Mouse (Mus musculus) limb, embryonic 14.5 days (tissue): ENCODE data around the gene Syt11. TPM values are rescaled to one million over a fixed set of nuclear protein-coding genes. Genes with fewer than 3 reads are reported as not detected.

Source experiments
- ATAC-seq: fragments of 200-750 bp; cut with Nextera tagmentation; 2 replicates; pipeline ENCODE4 v1.8.0; 2017; ENCODE audit warnings: low read depth, moderate number of reproducible peaks, moderate TSS enrichment; ENCODE audit not compliant: low FRiP score
- DNase-seq: peaks from one replicate; pipeline ENCODE4 v3.0.0-alpha.2; 2015; ENCODE audit warnings: low spot score
- H3K27ac ChIP-seq: fragments of 300-500 bp; sonication (generic); replicated peaks from 2 replicates; pipeline ENCODE4 v1.5.1; 2014; ENCODE audit warnings: low read depth, mild to moderate bottlenecking, low read length, moderate library complexity, mixed read lengths
- H3K27me3 ChIP-seq: fragments of 300-500 bp; sonication (generic); 2 replicates; pipeline ENCODE4 v1.6.1; 2014; ENCODE audit warnings: low read length, mixed read lengths; ENCODE audit not compliant: control insufficient read depth, insufficient read depth
- H3K36me3 ChIP-seq: fragments of 300-500 bp; sonication (generic); 2 replicates; pipeline ENCODE4 v1.6.1; 2014; ENCODE audit warnings: mild to moderate bottlenecking, low read length, moderate library complexity, mixed read lengths; ENCODE audit not compliant: control insufficient read depth, insufficient read depth
- H3K4me1 ChIP-seq: fragments of 300-500 bp; sonication (generic); 2 replicates; pipeline ENCODE4 v1.6.1; 2014; ENCODE audit warnings: antibody characterized with exemption, low read length, mixed read lengths; ENCODE audit not compliant: control insufficient read depth, insufficient read depth
- H3K4me2 ChIP-seq: fragments of 300-500 bp; sonication (generic); replicated peaks from 2 replicates; pipeline ENCODE4 v1.6.1; 2014; ENCODE audit warnings: low read depth, mild to moderate bottlenecking, low read length, moderate library complexity; ENCODE audit not compliant: severe bottlenecking
- H3K4me3 ChIP-seq: fragments of 300-500 bp; sonication (generic); replicated peaks from 2 replicates; pipeline ENCODE4 v1.5.1; 2014; ENCODE audit warnings: low read length
- H3K9ac ChIP-seq: fragments of 300-500 bp; sonication (generic); 2 replicates; pipeline ENCODE4 v1.6.1; 2014; ENCODE audit warnings: mild to moderate bottlenecking, low read depth, low read length, moderate library complexity; ENCODE audit not compliant: severe bottlenecking
- H3K9me3 ChIP-seq: fragments of 300-500 bp; sonication (generic); 2 replicates; pipeline ENCODE4 v1.6.1; 2016; ENCODE audit warnings: low read length; ENCODE audit not compliant: control insufficient read depth
- POLR2A ChIP-seq: fragments of 200-500 bp; IDR thresholded peaks from 2 replicates; pipeline ENCODE4 v1.8.0; 2012; ENCODE audit warnings: inconsistent platforms, mild to moderate bottlenecking, moderate library complexity, borderline replicate concordance; ENCODE audit not compliant: insufficient read depth, insufficient read length; ENCODE audit errors: extremely low read depth
- polyA plus RNA-seq, 2 experiments: library from polyadenylated mRNA; depleted of rRNA in 1 of 2; stranded (reverse) in 1 of 2; unstranded in 1 of 2; fragments of >200 nt; fragmentation: Nextera tagmentation in 1 of 2; extraction: Ambion mirVana in 1 of 2; gene quantifications; 2 replicates each; pipeline versions ENCODE4 v1.2.1 to v1.2.3; 2012 to 2014

Syt11 gene
- polyA plus RNA-seq, 2 experiments = 13.9 to 15.3 TPM

- H3K9me3 ChIP-seq = no peaks in the 10 kb centered on the region
- H3K36me3 ChIP-seq = peaks cover 96% of the 10 kb centered on the region
- H3K4me1 ChIP-seq = no peaks in the 10 kb centered on the region
- no peaks in the 10 kb centered on the region for H3K27me3 ChIP-seq
- TF ChIP-seq POLR2A = no peak
- H3K27ac ChIP-seq = no peak overlapping the region
- DNase-seq = no peak
- no peak for ATAC-seq
- H3K9ac ChIP-seq = no peak overlapping the region
- H3K4me3 ChIP-seq = no peak overlapping the region
- H3K4me2 ChIP-seq = no peak overlapping the region
Observed at GRCm38 (mm10) chr3:88695545-88695944, 79.4 kb downstream of the Syt11 start.

Other genes starting within 250 kb of the Syt11 start
- gene Mex3a, start 242.8 kb downstream of the Syt11 start, polyA plus RNA-seq (2012; rRNA removed) = 49.3 and 60.8 TPM in 2 replicates
- gene Mex3a, start 242.8 kb downstream of the Syt11 start, polyA plus RNA-seq (2014; fragmentation: Nextera tagmentation; extraction: Ambion mirVana) = 26.7 and 33.1 TPM in 2 replicates
- gene Rab25, start 226.9 kb downstream of the Syt11 start, polyA plus RNA-seq (2012; rRNA removed) = 27.0 and 35.0 TPM in 2 replicates
- 52.7 and 70.4 TPM in 2 replicates for gene Rab25, start 226.9 kb downstream of the Syt11 start, polyA plus RNA-seq (2014; fragmentation: Nextera tagmentation; extraction: Ambion mirVana)
- 92.5 and 117 TPM in 2 replicates for gene Lamtor2, start 222.1 kb downstream of the Syt11 start, polyA plus RNA-seq (2012; rRNA removed)
- 100 and 103 TPM in 2 replicates for gene Lamtor2, start 222.1 kb downstream of the Syt11 start, polyA plus RNA-seq (2014; fragmentation: Nextera tagmentation; extraction: Ambion mirVana)
- gene Ubqln4, start 221.4 kb downstream of the Syt11 start, polyA plus RNA-seq (2012; rRNA removed) = 90.4 and 112 TPM in 2 replicates
- gene Ubqln4, start 221.4 kb downstream of the Syt11 start, polyA plus RNA-seq (2014; fragmentation: Nextera tagmentation; extraction: Ambion mirVana) = 52.5 and 57.8 TPM in 2 replicates
- gene Ssr2, start 199.3 kb downstream of the Syt11 start, polyA plus RNA-seq (2012; rRNA removed) = 422 and 466 TPM in 2 replicates
- 307 and 325 TPM in 2 replicates for gene Ssr2, start 199.3 kb downstream of the Syt11 start, polyA plus RNA-seq (2014; fragmentation: Nextera tagmentation; extraction: Ambion mirVana)
- gene Arhgef2, start 169.2 kb downstream of the Syt11 start, polyA plus RNA-seq (2012; rRNA removed) = 81.9 and 105 TPM in 2 replicates
- 84.7 and 94.8 TPM in 2 replicates for gene Arhgef2, start 169.2 kb downstream of the Syt11 start, polyA plus RNA-seq (2014; fragmentation: Nextera tagmentation; extraction: Ambion mirVana)
- gene Rxfp4, start 122.0 kb downstream of the Syt11 start, polyA plus RNA-seq (2012; rRNA removed) = not detected in 2 replicates
- gene Rxfp4, start 122.0 kb downstream of the Syt11 start, polyA plus RNA-seq (2014; fragmentation: Nextera tagmentation; extraction: Ambion mirVana) = 0.15 TPM in 1 of 2 replicates, not detected in the other
- gene Khdc4, start 89.4 kb downstream of the Syt11 start, polyA plus RNA-seq (2012; rRNA removed) = 144 and 167 TPM in 2 replicates
- gene Khdc4, start 89.4 kb downstream of the Syt11 start, polyA plus RNA-seq (2014; fragmentation: Nextera tagmentation; extraction: Ambion mirVana) = 78.0 and 89.1 TPM in 2 replicates
- 46.8 and 47.4 TPM in 2 replicates for gene Rit1, start 58.3 kb downstream of the Syt11 start, polyA plus RNA-seq (2012; rRNA removed)
- 62.4 and 64.3 TPM in 2 replicates for gene Rit1, start 58.3 kb downstream of the Syt11 start, polyA plus RNA-seq (2014; fragmentation: Nextera tagmentation; extraction: Ambion mirVana)
- 29.0 and 29.9 TPM in 2 replicates for gene Gon4l, start 60.1 kb upstream of the Syt11 start, polyA plus RNA-seq (2012; rRNA removed)
- gene Gon4l, start 60.1 kb upstream of the Syt11 start, polyA plus RNA-seq (2014; fragmentation: Nextera tagmentation; extraction: Ambion mirVana) = 14.2 and 15.9 TPM in 2 replicates
- gene Msto1, start 138.8 kb upstream of the Syt11 start, polyA plus RNA-seq (2012; rRNA removed) = 49.9 and 57.8 TPM in 2 replicates
- gene Msto1, start 138.8 kb upstream of the Syt11 start, polyA plus RNA-seq (2014; fragmentation: Nextera tagmentation; extraction: Ambion mirVana) = 43.0 and 47.0 TPM in 2 replicates
- gene Ash1l, start 175.5 kb upstream of the Syt11 start, polyA plus RNA-seq (2012; rRNA removed) = 19.6 and 21.1 TPM in 2 replicates
- gene Ash1l, start 175.5 kb upstream of the Syt11 start, polyA plus RNA-seq (2014; fragmentation: Nextera tagmentation; extraction: Ambion mirVana) = 21.5 and 25.0 TPM in 2 replicates
- 75.3 and 113 TPM in 2 replicates for gene Dap3, start 176.0 kb upstream of the Syt11 start, polyA plus RNA-seq (2012; rRNA removed)
- gene Dap3, start 176.0 kb upstream of the Syt11 start, polyA plus RNA-seq (2014; fragmentation: Nextera tagmentation; extraction: Ambion mirVana) = 138 and 140 TPM in 2 replicates